Mouse (Mus musculus) heart, embryonic 10.5 days (tissue): ENCODE data around the gene Phgdh. TPM values are rescaled to one million over a fixed set of nuclear protein-coding genes. Genes with fewer than 3 reads are reported as not detected.
A peak's percentile ranks its signal among the peaks of the same experiment; 100 is the strongest.

Experiments used
- DNase-seq: peaks from one replicate; pipeline ENCODE4 v3.0.0-alpha.2; 2017; ENCODE audit warnings: low spot score
- H3K27ac ChIP-seq: fragments of 300-500 bp; sonication (generic); 2 replicates; pipeline ENCODE4 v1.5.1; 2016; ENCODE audit warnings: mild to moderate bottlenecking
- H3K27me3 ChIP-seq: fragments of 300-500 bp; sonication (generic); 2 replicates; pipeline ENCODE4 v1.6.1; 2016; ENCODE audit warnings: mild to moderate bottlenecking; ENCODE audit not compliant: poor library complexity, insufficient read depth, severe bottlenecking
- H3K36me3 ChIP-seq: fragments of 300-500 bp; sonication (generic); 2 replicates; pipeline ENCODE4 v1.6.1; 2016; ENCODE audit warnings: mild to moderate bottlenecking, moderate library complexity
- H3K4me1 ChIP-seq: fragments of 300-500 bp; sonication (generic); 2 replicates; pipeline ENCODE4 v1.6.1; 2016; ENCODE audit warnings: mild to moderate bottlenecking
- H3K4me3 ChIP-seq: fragments of 300-500 bp; sonication (generic); 2 replicates; pipeline ENCODE4 v1.5.1; 2016; ENCODE audit warnings: mild to moderate bottlenecking, moderate library complexity
- H3K9me3 ChIP-seq: fragments of 300-500 bp; sonication (generic); 2 replicates; pipeline ENCODE4 v1.6.1; 2016; ENCODE audit warnings: mild to moderate bottlenecking, moderate library complexity
- WGBS: fragments of 180-500 bp; shearing (Covaris S2); methylation state at CpG from one replicate; pipeline ENCODE4 v1.1.7; 2016; 5-methylcytosine and 5-hydroxymethylcytosine counted together
- polyA plus RNA-seq: library from polyadenylated mRNA; unstranded; fragments of >200 nt; fragmentation: Nextera tagmentation; extraction: Ambion mirVana; gene quantifications from 2 replicates; pipeline ENCODE4 v1.2.1, GENCODE M21; 2016

The Phgdh gene
- polyA plus RNA-seq, 1 experiment from 2014 or later: 310 TPM

DNA sequence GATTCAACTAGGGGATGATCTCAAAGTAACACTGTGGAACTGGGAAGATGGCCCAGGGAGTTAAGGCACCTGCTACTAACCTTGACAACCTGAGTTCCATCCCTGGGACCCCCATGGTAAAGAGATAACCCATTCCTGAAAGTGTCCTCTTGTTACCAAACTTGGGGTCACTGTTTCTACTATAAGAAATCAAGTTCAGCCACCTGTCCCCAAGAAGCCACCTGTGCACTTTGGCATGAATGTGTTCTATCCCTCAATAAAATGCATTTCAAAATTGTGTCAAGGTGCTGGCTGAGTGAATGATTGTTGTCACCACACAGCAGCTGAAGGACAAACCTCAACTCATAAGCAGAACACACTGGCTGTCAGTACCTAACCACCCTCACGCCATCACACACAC lies 29.3 kb downstream of the Phgdh start:
- H3K36me3 ChIP-seq: peaks cover 15% of the 10 kb centered on the region; the same call in 1 of the 2 replicates
- WGBS: 80% methylated on average over 1 of the region's 1 CpGs
- H3K27ac ChIP-seq: no peak overlapping the region
- no peak overlapping the region for H3K4me3 ChIP-seq
- DNase-seq: no peak
- H3K9me3 ChIP-seq: no peaks in the 10 kb centered on the region
- H3K27me3 ChIP-seq: no peaks in the 10 kb centered on the region
- no peaks in the 10 kb centered on the region for H3K4me1 ChIP-seq

DNA sequence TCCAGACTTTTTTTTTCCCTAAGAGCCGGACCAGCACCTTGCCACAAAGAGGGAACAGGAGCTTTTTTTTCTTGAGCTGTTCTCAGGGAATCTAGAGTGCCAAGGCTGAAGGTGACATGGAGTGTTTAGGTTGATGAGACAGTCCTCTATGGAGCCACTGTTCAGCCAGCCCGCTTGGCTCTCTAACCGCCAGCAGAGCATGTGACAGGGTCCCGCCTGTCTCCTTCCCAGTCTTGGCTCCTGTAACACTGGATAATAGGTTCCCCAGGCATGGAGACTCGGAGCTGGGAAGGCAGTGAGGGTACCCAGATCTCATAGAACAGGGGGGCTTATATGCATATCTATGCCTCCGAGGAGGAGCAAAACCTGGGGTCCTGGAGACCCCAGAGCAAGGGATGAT lies 31.2 kb downstream of the Phgdh start:
- 76% methylated on average over 6 of the region's 6 CpGs for WGBS
- Histone ChIP-seq H3K4me1 (no peaks in the 10 kb centered on the region), H3K27me3 (no peaks in the 10 kb centered on the region), H3K27ac (no peak overlapping the region), H3K4me3 (no peak overlapping the region), H3K9me3 (no peaks in the 10 kb centered on the region), H3K36me3 (0 out of 2 replicates have a peak, but pooled peaks cover 4% of the 10 kb centered on the region)
- DNase-seq: no peak

DNA sequence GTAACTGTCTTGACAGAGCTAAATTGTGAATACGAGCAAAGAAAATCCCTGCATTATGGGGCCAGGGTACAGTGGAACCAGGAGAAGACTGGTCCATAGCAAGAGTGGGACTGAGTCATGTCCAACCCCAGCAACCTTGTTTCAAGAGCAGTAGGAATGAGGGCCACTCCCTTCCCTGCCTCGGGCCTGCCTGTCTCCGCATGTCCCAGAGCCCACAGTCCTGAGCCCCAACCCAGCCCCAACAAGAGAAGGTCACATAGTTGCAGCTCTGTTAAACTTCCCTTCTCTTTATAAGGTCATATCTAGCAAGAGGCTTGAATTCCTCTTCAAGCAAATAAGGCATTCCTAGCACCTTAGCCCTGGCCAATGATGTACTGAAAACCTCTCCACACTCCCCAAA lies 38.0 kb downstream of the Phgdh start:
- WGBS: 88% methylated on average over 3 of the region's 3 CpGs

DNA sequence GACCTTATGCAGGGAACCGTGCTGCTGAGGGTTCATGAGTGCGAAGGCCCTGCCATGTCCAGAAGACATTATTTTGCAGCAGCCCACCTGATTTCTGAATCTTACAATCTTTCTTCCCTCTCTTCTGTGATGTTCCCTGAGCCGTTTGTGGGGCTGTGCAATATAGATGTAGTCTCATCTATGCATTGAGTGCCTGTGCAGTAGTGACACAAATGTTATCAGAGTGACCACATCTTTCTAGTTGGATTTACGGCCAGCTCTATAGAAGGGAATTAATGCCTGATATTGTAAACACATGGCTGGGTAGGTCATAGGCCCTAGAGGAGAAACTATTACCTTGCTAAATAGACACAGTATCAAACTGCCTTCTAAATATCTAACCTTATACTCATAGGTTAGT lies 39.5 kb downstream of the Phgdh start:
- Histone ChIP-seq H3K9me3 (no peaks in the 10 kb centered on the region), H3K4me1 (no peaks in the 10 kb centered on the region), H3K27me3 (no peaks in the 10 kb centered on the region), H3K27ac (no peak overlapping the region), H3K4me3 (no peak overlapping the region), H3K36me3 (no peaks in the 10 kb centered on the region)
- WGBS: 86% methylated on average over 4 of the region's 4 CpGs
- no peak for DNase-seq

More for the DNA sequence above, 38.0 kb downstream of the Phgdh start:
- Histone ChIP-seq H3K27ac (no peak overlapping the region), H3K9me3 (no peaks in the 10 kb centered on the region), H3K36me3 (no peaks in the 10 kb centered on the region), H3K4me3 (no peak overlapping the region), H3K4me1 (no peaks in the 10 kb centered on the region), H3K27me3 (no peaks in the 10 kb centered on the region)
- DNase-seq: no peak

DNA sequence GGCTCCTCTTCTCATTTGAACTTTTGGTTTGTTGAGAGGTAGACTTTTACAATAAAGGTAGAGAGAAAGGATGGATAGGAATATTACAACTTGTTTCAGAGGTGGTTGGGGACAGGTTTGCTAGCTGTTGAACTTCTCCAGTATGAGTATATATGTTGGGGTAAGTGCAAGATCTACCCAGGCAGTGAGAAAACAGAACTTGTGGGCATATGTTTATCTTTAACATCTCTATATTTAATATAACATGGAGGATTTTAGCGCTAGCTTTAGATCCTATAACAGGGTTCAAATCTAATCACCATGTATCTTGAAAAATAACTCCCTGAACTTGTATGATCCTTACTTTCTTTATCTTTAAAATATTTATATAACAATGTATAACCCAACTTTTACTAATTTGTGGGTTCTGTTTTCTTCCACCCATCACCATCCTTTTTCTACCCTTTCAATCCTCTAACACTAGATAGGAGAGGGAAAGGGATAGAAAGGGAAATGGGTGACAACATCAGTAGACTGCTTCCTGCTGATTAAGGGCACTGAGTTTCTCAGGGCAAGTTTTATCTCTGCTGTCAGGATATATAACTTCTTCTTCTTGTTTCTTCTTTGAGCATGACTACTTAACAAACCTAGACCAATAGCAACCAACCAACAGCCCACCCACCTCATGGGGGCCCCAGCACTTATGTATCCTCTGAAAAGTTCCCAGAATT lies 40.2 kb downstream of the Phgdh start:
- H3K36me3 ChIP-seq: no peaks in the 10 kb centered on the region
- 89% methylated on average over 1 of the region's 1 CpGs for WGBS
- H3K9me3 ChIP-seq: no peaks in the 10 kb centered on the region
- H3K27me3 ChIP-seq: no peaks in the 10 kb centered on the region
- H3K4me3 ChIP-seq: no peak overlapping the region
- H3K27ac ChIP-seq: no peak overlapping the region
- no peaks in the 10 kb centered on the region for H3K4me1 ChIP-seq
- no peak for DNase-seq

DNA sequence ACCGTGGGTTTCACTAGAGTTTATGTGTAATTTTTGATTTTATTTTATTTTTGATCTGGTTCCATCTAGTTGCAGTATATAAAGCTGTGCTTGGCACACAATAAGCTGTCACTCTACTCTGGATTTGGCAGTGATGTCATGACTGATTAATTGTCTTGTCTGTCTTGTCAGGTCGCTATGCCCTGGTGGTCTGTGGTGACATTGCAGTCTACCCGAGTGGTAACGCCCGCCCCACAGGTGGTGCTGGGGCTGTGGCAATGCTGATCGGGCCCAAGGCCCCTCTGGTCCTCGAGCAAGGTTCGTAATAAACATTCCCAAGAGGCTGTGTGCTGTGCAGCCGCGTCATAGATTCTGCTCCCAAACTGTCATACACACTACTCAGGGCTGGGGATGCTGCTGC lies 43.8 kb downstream of the Phgdh start:
- Histone ChIP-seq H3K27ac (no peak overlapping the region), H3K36me3 (no peaks in the 10 kb centered on the region), H3K27me3 (no peaks in the 10 kb centered on the region), H3K4me3 (no peak overlapping the region), H3K9me3 (no peaks in the 10 kb centered on the region), H3K4me1 (no peaks in the 10 kb centered on the region)
- no peak for DNase-seq
- 61% methylated on average over 10 of the region's 10 CpGs for WGBS

DNA sequence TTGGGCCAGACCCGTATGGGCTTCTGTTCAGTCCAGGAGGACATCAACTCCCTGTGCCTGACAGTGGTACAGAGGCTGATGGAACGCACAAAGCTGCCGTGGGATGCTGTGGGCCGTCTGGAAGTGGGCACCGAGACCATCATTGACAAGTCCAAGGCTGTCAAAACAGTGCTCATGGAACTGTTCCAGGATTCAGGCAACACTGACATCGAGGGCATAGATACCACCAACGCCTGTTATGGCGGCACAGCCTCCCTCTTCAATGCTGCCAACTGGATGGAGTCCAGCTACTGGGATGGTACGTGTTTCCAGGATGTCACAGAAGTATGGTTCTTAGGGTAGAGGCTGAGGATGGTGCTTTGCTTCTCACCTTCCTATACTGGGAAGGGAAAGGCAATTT lies 48.7 kb downstream of the Phgdh start:
- Histone ChIP-seq H3K27ac (no peak overlapping the region), H3K4me1 (no peaks in the 10 kb centered on the region), H3K4me3 (no peak overlapping the region), H3K36me3 (no peaks in the 10 kb centered on the region), H3K27me3 (no peaks in the 10 kb centered on the region), H3K9me3 (no peaks in the 10 kb centered on the region)
- WGBS: 86% methylated on average over 9 of the region's 9 CpGs
- DNase-seq: no peak

DNA sequence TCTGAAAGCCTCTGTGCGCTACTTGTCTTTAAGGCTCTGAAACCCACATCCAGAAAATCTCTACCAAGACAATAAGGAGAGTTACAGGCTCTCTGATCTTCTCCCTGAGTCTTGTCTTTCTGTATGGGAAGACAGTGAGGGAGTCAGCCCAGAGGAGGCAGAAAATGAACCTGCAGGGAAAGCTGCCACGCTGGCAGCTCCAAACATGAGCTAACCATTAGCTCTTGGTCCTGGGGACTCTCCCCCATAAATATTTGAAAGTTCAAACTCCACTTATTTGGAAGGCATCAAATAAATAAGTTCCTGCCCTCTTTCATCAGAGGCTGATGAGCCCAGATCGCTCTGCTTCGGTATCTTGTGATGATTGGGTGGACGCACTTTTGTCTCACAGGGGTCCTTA lies 56.6 kb downstream of the Phgdh start:
- no peak overlapping the region for H3K4me3 ChIP-seq
- H3K4me1 ChIP-seq: peaks cover 16% of the 10 kb centered on the region
- H3K9me3 ChIP-seq: no peaks in the 10 kb centered on the region
- no peak for DNase-seq
- peaks cover 4% of the 10 kb centered on the region; the same call in 1 of the 2 replicates for H3K27me3 ChIP-seq
- 86% methylated on average over 5 of the region's 5 CpGs for WGBS
- no peaks in the 10 kb centered on the region for H3K36me3 ChIP-seq
- no peak overlapping the region for H3K27ac ChIP-seq

DNA sequence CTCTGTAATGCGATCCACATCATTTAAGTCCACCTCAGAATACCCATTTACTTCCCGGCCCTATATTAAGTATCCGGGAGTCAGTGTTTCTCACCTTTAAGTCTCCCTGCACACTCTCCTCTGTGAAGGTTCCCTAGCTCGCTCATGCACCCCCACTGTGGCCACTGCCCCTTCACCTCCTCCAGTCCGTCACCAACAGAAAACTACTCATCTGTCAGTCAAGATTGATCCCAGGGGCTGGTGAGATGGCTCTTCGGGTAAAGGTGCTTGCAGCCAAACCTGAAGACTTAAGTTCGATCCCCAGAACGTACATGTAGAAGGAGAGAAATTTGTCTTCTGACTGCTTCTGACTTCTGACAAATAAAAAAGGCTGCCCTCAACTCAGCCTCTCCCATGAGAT lies 57.4 kb downstream of the Phgdh start:
- 89% methylated on average over 8 of the region's 8 CpGs for WGBS
- no peaks in the 10 kb centered on the region for H3K9me3 ChIP-seq
- no peaks in the 10 kb centered on the region for H3K36me3 ChIP-seq
- H3K27ac ChIP-seq: no peak overlapping the region
- H3K4me1 ChIP-seq: peaks cover 16% of the 10 kb centered on the region
- no peak overlapping the region for H3K4me3 ChIP-seq
- DNase-seq: no peak
- H3K27me3 ChIP-seq: peaks cover 4% of the 10 kb centered on the region; the same call in 1 of the 2 replicates

DNA sequence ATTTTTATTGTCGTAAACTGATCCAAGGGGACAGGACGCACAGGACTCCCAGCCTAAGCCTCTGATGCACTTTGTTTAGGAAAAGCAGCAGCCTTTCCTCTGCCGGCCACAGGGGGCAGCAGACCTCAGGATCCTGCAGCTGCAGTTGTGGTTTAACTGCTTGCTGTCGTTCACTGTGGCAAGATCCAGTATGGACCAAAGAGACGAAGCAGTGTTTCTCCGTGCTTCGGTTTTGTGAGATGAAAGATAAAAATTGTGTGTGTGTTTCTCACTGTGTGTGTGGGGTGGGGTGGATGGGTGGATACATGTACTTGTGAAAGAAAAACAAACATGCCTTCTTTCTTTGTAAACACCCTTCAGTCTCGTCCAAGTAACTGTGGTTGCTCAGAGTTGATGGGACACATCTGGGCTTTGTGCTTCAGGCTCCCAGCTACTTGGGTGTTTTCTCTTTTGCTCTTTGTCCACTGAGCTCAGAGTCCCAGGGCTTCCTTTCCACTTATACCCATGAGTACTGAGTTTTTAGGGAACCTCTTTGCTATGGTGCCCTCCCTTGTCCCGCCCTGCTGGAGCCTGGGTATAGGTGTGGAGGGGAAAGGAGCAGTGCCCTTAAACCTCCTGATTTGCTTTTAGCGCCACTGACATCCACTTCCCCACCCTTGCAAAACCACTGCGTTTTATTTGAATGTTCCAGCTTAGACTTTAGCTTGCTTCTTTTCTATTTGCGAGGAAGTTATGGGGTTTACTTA lies 58.7 kb downstream of the Phgdh start:
- 39% methylated on average over 12 of the region's 12 CpGs for WGBS
- Histone ChIP-seq H3K4me3 (peak overlapping the region; percentile 22; the same call in 1 of the 2 replicates), H3K27ac (no peak overlapping the region), H3K36me3 (no peaks in the 10 kb centered on the region), H3K9me3 (no peaks in the 10 kb centered on the region), H3K27me3 (peaks cover 4% of the 10 kb centered on the region; the same call in 1 of the 2 replicates), H3K4me1 (peaks cover 16% of the 10 kb centered on the region)
- DNase-seq: peak; percentile 81

DNA sequence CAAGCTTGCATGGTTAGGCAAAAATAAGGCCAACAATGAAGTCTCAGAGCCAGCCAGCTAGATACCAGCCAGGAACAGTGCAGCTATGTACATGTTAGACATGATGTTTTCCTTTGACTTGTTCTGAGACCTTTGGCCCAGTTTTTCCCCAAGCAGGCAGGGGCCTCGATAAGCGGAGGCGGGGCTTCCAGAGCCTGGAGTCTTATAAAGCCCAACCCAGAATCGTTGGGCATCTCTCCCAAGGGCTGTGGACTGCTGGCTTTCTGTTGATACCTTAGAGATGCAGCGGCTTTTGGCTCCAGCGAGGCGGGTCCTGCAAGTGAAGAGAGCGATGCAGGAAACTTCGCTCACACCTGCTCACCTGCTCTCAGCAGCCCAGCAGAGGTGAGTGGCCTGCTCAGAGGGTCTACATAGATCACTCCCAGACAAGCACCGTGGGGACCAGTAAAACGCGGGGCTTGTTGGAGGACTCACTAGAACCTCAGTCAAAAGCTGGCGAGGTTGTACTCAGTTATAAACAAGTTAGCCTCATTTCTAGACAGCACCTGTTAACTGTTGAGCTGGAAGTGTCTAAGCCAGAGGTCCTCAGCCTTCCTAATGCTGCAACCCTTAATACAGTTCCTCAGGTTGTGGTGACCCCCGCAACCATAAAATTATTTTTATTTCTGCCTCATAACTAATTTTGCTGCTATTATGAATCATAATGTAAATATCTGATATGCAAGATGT lies 59.4 kb downstream of the Phgdh start, which contains the start of gene Hmgcs2:
TSS of gene Hmgcs2 (plus strand) at position 232 of the 729 bp plus-strand sequence.
- peaks cover 16% of the 10 kb centered on the region for H3K4me1 ChIP-seq
- H3K36me3 ChIP-seq: no peaks in the 10 kb centered on the region
- WGBS: 50% methylated on average over 14 of the region's 14 CpGs
- H3K9me3 ChIP-seq: no peaks in the 10 kb centered on the region
- DNase-seq: peak; percentile 78
- peak within 1 kb of the TSS; percentile 36 for H3K4me3 ChIP-seq
- peaks cover 4% of the 10 kb centered on the region; the same call in 1 of the 2 replicates for H3K27me3 ChIP-seq
- H3K27ac ChIP-seq: 0 out of 2 replicates have a peak within 1 kb of the TSS, but pooled peaks have one; percentile 69

DNA sequence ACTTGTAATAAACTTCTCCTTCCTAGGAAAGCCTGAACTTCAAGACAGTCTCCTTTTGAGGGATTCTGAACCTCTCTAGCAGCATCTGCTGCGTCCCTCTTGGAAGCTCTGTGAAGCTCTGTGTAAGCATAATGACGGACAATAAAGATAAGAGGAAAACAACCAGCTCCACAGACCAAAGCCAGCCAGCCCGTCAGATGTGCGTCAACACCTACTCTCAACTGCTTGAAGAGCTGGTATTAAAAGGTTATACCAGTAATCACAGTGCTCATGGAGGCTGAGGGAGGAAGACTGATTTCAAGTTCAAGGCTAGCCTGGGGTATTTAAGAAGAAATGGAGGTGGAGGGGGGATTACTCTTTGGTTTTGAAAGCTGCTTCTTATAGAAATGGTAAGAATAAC lies 60.1 kb downstream of the Phgdh start:
- 24% methylated on average over 4 of the region's 4 CpGs for WGBS
- Histone ChIP-seq H3K27me3 (peaks cover 4% of the 10 kb centered on the region; the same call in 1 of the 2 replicates), H3K9me3 (no peaks in the 10 kb centered on the region), H3K4me3 (no peak overlapping the region), H3K27ac (no peak overlapping the region), H3K4me1 (peaks cover 16% of the 10 kb centered on the region), H3K36me3 (no peaks in the 10 kb centered on the region)
- no peak for DNase-seq
